Mouse (Mus musculus): ENCODE results near the gene Slc47a2. TPM values are rescaled to one million over a fixed set of nuclear protein-coding genes. Genes with fewer than 3 reads are reported as not detected.
"Not testable (repeated sequence)": the region's sequence is repeated elsewhere in the genome, so short reads cannot be mapped to it uniquely, and the experiment has no call there.

The Slc47a2 gene
- polyA plus RNA-seq, 1 experiment from 2014 or later: 0.06 TPM

DNA sequence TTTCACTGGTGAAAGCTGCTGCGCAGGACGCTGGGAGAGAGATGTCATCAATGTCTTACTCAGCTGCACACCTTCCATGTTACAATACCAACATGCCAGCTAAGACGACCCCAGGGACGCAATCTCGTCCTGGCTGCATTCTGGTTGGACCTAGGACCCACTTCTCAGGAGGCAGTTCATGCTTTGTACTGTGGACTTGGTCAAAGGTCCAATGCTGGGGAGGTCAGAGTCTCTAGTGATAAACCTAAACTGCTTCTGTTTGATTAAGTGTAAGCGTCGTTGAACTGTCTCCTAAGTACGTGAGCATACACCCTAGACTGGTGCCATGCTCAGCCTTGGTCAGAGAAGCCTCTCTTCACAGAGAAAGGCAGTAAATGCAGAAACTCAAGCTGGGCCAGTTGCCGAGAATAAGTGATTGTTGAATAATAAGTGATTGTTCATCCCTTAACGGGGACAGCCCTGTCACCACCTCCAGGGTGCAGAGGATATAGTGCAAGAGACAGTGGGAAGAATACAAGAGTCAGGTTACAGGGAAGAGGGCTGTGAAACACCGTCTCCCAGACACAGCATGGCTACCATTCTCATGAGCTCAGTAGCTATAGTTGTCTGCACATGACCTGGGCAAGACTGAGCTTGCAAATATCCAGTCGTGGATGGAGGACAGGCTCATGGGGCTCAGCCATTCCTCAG lies 23.3 kb downstream of the Slc47a2 start:
- 60% methylated on average over 12 of the region's 12 CpGs for WGBS
- no peak for ATAC-seq

GRCm38 (mm10) chr11:61316864-61317263 lies 25.8 kb downstream of the Slc47a2 start:
- no peak overlapping the region for H3K27ac ChIP-seq (ENCODE audit: low read depth, low read length)
- H3K4me2 ChIP-seq (ENCODE audit: low read length): no peak overlapping the region
- H3K36me3 ChIP-seq (ENCODE audit: control insufficient read depth, insufficient read depth, low read length): no peaks in the 10 kb centered on the region
- no peak overlapping the region for H3K9ac ChIP-seq (ENCODE audit: low read depth, low read length)
- no peak for ATAC-seq
- no peaks in the 10 kb centered on the region for H3K27me3 ChIP-seq (replicated peaks; ENCODE audit: control insufficient read depth, insufficient read depth, low read length)
- WGBS: 74% methylated on average over 2 of the region's 2 CpGs
- no peaks in the 10 kb centered on the region for H3K4me1 ChIP-seq (ENCODE audit: control insufficient read depth, insufficient read depth, low read depth, low read length)
- no peak overlapping the region for H3K4me3 ChIP-seq (ENCODE audit: low read length)
- no peaks in the 10 kb centered on the region for H3K9me3 ChIP-seq (ENCODE audit: control insufficient read depth, low read length)

More for the DNA sequence above, 23.3 kb downstream of the Slc47a2 start:
- Histone ChIP-seq H3K4me3 (ENCODE audit: low read length) (no peak overlapping the region), H3K27ac (ENCODE audit: low read depth, low read length) (no peak overlapping the region), H3K9ac (ENCODE audit: low read depth, low read length) (no peak overlapping the region), H3K27me3 (replicated peaks; ENCODE audit: control insufficient read depth, insufficient read depth, low read length) (no peaks in the 10 kb centered on the region), H3K36me3 (ENCODE audit: control insufficient read depth, insufficient read depth, low read length) (no peaks in the 10 kb centered on the region), H3K9me3 (ENCODE audit: control insufficient read depth, low read length) (no peaks in the 10 kb centered on the region), H3K4me2 (ENCODE audit: low read length) (no peak overlapping the region), H3K4me1 (ENCODE audit: control insufficient read depth, insufficient read depth, low read depth, low read length) (no peaks in the 10 kb centered on the region)

- H3K27me3 ChIP-seq (replicated peaks; ENCODE audit: control insufficient read depth, insufficient read depth, low read length): no peaks in the 10 kb centered on the region
- H3K4me3 ChIP-seq (ENCODE audit: low read length): no peak overlapping the region
- no peak overlapping the region for H3K27ac ChIP-seq (ENCODE audit: low read depth, low read length)
- H3K9ac ChIP-seq (ENCODE audit: low read depth, low read length): no peak overlapping the region
- H3K4me1 ChIP-seq (ENCODE audit: control insufficient read depth, insufficient read depth, low read depth, low read length): no peaks in the 10 kb centered on the region
- H3K36me3 ChIP-seq (ENCODE audit: control insufficient read depth, insufficient read depth, low read length): no peaks in the 10 kb centered on the region
- 74% methylated on average over 7 of the region's 7 CpGs for WGBS
- ATAC-seq: no peak
- no peak overlapping the region for H3K4me2 ChIP-seq (ENCODE audit: low read length)
- peaks cover 2% of the 10 kb centered on the region; the same call in 1 of the 2 replicates for H3K9me3 ChIP-seq (ENCODE audit: control insufficient read depth, low read length)
Observed at GRCm38 (mm10) chr11:61310321-61310720, 32.3 kb downstream of the Slc47a2 start.

DNA sequence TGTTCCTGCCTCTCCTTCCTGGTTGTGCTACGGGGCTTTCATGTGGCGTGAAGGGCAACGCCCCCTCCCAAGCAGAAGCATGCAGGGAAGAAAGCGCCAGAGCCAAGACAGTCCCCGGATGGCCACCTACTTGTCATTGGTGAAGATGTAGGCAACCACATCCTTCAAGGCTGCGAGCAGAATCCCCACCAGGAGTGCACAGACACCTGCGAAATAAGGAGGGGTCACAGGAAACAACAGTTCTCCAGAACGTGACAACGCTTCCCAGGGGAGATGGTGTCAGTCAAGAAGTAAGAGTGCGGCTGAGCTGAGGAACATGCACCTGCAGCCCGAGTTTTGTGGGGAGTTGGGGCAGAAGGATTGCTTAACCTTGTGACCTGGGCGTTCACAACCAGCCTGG lies 32.8 kb downstream of the Slc47a2 start:
- Histone ChIP-seq H3K27ac (ENCODE audit: low read depth, low read length) (no peak overlapping the region), H3K36me3 (ENCODE audit: control insufficient read depth, insufficient read depth, low read length) (no peaks in the 10 kb centered on the region), H3K4me1 (ENCODE audit: control insufficient read depth, insufficient read depth, low read depth, low read length) (no peaks in the 10 kb centered on the region), H3K9ac (ENCODE audit: low read depth, low read length) (no peak overlapping the region), H3K4me3 (ENCODE audit: low read length) (no peak overlapping the region), H3K27me3 (replicated peaks; ENCODE audit: control insufficient read depth, insufficient read depth, low read length) (no peaks in the 10 kb centered on the region), H3K4me2 (ENCODE audit: low read length) (no peak overlapping the region), H3K9me3 (ENCODE audit: control insufficient read depth, low read length) (peaks cover 3% of the 10 kb centered on the region; the same call in 1 of the 2 replicates)
- no peak for ATAC-seq
- 67% methylated on average over 12 of the region's 12 CpGs for WGBS

- no peak overlapping the region for H3K9ac ChIP-seq (ENCODE audit: low read depth, low read length)
- no peaks in the 10 kb centered on the region for H3K36me3 ChIP-seq (ENCODE audit: control insufficient read depth, insufficient read depth, low read length)
- 44% methylated on average over 7 of the region's 7 CpGs for WGBS
- no peak for ATAC-seq
- H3K9me3 ChIP-seq (ENCODE audit: control insufficient read depth, low read length): peaks cover 3% of the 10 kb centered on the region; the same call in 1 of the 2 replicates
- H3K27me3 ChIP-seq (replicated peaks; ENCODE audit: control insufficient read depth, insufficient read depth, low read length): no peaks in the 10 kb centered on the region
- no peak overlapping the region for H3K4me2 ChIP-seq (ENCODE audit: low read length)
- H3K4me1 ChIP-seq (ENCODE audit: control insufficient read depth, insufficient read depth, low read depth, low read length): no peaks in the 10 kb centered on the region
- no peak overlapping the region for H3K27ac ChIP-seq (ENCODE audit: low read depth, low read length)
- H3K4me3 ChIP-seq (ENCODE audit: low read length): no peak overlapping the region
Observed at GRCm38 (mm10) chr11:61307795-61308194, 34.9 kb downstream of the Slc47a2 start.

DNA sequence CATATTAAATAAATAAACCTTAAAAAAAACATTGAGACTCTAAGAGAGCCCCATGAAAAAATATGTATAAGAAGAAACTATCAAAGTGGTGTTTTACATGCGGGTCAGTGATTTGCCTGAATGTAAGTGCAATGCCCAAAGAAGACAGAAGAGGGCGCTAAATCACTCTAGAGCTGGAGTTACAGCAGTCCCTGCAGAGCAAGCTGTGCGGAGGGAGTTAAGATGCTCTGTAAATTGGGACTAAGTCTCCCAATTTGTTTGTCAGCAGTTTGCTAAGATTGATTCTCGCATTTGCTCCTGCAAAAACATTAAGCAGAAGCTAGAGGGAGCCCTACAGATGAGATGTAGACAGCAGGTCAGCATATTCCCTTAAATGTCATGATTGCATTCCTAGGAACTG lies 37.3 kb downstream of the Slc47a2 start:
- H3K27me3 ChIP-seq (replicated peaks; ENCODE audit: control insufficient read depth, insufficient read depth, low read length): no peaks in the 10 kb centered on the region
- H3K4me2 ChIP-seq (ENCODE audit: low read length): no peak overlapping the region

DNA sequence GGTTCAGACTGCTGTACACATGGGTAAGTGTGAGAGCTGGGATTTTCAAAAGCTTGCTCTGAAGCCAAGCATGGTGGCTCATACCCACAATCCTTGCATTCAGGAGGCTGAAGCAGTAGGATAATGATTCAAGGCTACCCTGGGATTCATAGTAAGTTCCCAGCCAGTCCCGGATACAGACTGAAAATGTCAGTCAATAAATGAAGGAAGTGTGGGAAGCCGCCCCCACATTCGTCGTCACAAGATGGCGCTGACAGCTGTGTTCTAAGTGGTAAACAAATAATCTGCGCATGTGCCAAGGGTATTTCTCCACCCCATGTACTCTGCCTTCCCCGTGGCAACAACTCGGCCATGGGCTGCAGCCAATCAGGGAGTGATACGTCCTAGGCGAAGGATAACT lies 38.1 kb downstream of the Slc47a2 start:
- not testable (repeated sequence) for H3K9me3 ChIP-seq (ENCODE audit: control insufficient read depth, low read length); ATAC-seq; H3K4me1 ChIP-seq (ENCODE audit: control insufficient read depth, insufficient read depth, low read depth, low read length); H3K4me2 ChIP-seq (ENCODE audit: low read length); H3K27me3 ChIP-seq (replicated peaks; ENCODE audit: control insufficient read depth, insufficient read depth, low read length); H3K9ac ChIP-seq (ENCODE audit: low read depth, low read length); H3K27ac ChIP-seq (ENCODE audit: low read depth, low read length); H3K4me3 ChIP-seq (ENCODE audit: low read length); H3K36me3 ChIP-seq (ENCODE audit: control insufficient read depth, insufficient read depth, low read length)
- 98% methylated on average over 6 of the region's 10 CpGs for WGBS

More for the DNA sequence above, 37.3 kb downstream of the Slc47a2 start:
- H3K9ac ChIP-seq (ENCODE audit: low read depth, low read length): no peak overlapping the region
- H3K4me1 ChIP-seq (ENCODE audit: control insufficient read depth, insufficient read depth, low read depth, low read length): no peaks in the 10 kb centered on the region
- no peaks in the 10 kb centered on the region for H3K36me3 ChIP-seq (ENCODE audit: control insufficient read depth, insufficient read depth, low read length)
- WGBS: 77% methylated on average over 4 of the region's 4 CpGs
- H3K27ac ChIP-seq (ENCODE audit: low read depth, low read length): no peak overlapping the region
- no peak overlapping the region for H3K4me3 ChIP-seq (ENCODE audit: low read length)
- no peak for ATAC-seq
- H3K9me3 ChIP-seq (ENCODE audit: control insufficient read depth, low read length): peaks cover 3% of the 10 kb centered on the region; the same call in 1 of the 2 replicates

DNA sequence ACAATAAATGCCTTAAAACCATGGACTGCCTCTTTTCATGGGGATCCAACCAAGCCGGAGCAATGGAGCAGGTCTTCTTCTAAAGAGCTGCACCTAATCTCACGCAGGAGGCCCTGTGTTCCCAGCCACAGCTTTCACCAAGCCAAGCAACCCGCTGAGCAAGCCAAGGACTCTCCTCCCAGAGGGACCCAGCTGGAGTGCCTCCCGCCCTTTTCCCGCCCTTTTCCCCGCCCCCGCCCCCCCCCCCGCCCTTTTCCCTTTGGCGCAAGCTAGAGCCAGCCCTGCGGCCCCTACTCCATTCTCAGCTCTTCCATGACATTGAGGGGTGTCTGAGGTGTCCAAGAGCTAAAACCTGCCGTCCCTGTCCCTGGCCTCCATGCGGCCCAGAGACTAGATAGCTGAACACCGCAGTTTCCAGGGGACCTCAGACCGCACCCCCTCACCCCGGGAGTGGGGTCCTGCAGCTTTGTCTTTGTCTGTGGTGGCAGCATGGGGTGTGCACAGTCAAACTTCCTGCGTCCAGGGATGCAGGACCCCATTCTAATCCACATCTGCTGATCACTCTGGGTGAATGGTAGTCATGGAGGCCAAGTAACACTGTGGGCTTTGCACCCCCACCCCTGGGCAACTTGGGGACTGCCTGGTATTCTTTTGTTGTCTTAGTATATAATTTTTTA lies 41.8 kb downstream of the Slc47a2 start:
- H3K4me2 ChIP-seq (ENCODE audit: low read length): peak overlapping the region; percentile 25; the same call in 1 of the 2 replicates
- H3K27me3 ChIP-seq (replicated peaks; ENCODE audit: control insufficient read depth, insufficient read depth, low read length): no peaks in the 10 kb centered on the region
- no peak for ATAC-seq
- WGBS: 23% methylated on average over 15 of the region's 16 CpGs
- H3K9me3 ChIP-seq (ENCODE audit: control insufficient read depth, low read length): peaks cover 3% of the 10 kb centered on the region; the same call in 1 of the 2 replicates
- H3K4me3 ChIP-seq (ENCODE audit: low read length): no peak overlapping the region
- no peak overlapping the region for H3K27ac ChIP-seq (ENCODE audit: low read depth, low read length)
- H3K9ac ChIP-seq (ENCODE audit: low read depth, low read length): no peak overlapping the region
- H3K36me3 ChIP-seq (ENCODE audit: control insufficient read depth, insufficient read depth, low read length): no peaks in the 10 kb centered on the region
- no peaks in the 10 kb centered on the region for H3K4me1 ChIP-seq (ENCODE audit: control insufficient read depth, insufficient read depth, low read depth, low read length)

- Histone ChIP-seq H3K4me3 (ENCODE audit: low read length) (no peak overlapping the region), H3K9me3 (ENCODE audit: control insufficient read depth, low read length) (no peaks in the 10 kb centered on the region; the same call in 1 of the 2 replicates), H3K4me2 (ENCODE audit: low read length) (no peak overlapping the region), H3K4me1 (ENCODE audit: control insufficient read depth, insufficient read depth, low read depth, low read length) (no peaks in the 10 kb centered on the region), H3K9ac (ENCODE audit: low read depth, low read length) (no peak overlapping the region), H3K36me3 (ENCODE audit: control insufficient read depth, insufficient read depth, low read length) (no peaks in the 10 kb centered on the region), H3K27ac (ENCODE audit: low read depth, low read length) (no peak overlapping the region), H3K27me3 (replicated peaks; ENCODE audit: control insufficient read depth, insufficient read depth, low read length) (no peaks in the 10 kb centered on the region)
- no peak for ATAC-seq
- 61% methylated on average over 3 of the region's 3 CpGs for WGBS
Observed at GRCm38 (mm10) chr11:61300205-61300604, 42.5 kb downstream of the Slc47a2 start.

All from hindbrain, embryonic 16.5 days (tissue).